Mouse (Mus musculus) hindbrain, embryonic 16.5 days (tissue): ENCODE data around the gene Mylk3. TPM values are rescaled to one million over a fixed set of nuclear protein-coding genes. Genes with fewer than 3 reads are reported as not detected.

Source experiments
- ATAC-seq: fragments of 200-750 bp; cut with Nextera tagmentation; 2 replicates; pipeline ENCODE4 v1.8.0; 2017; ENCODE audit warnings: moderate TSS enrichment, moderate library complexity
- H3K27ac ChIP-seq: fragments of 300-500 bp; sonication (generic); 2 replicates; pipeline ENCODE4 v1.5.1; 2014; ENCODE audit warnings: low read depth, mild to moderate bottlenecking, control low read depth, low read length, moderate library complexity
- H3K27me3 ChIP-seq: fragments of 300-500 bp; sonication (generic); replicated peaks from 2 replicates; pipeline ENCODE4 v1.6.1; 2014; ENCODE audit warnings: low read length; ENCODE audit not compliant: control insufficient read depth, insufficient read depth
- H3K36me3 ChIP-seq: fragments of 300-500 bp; sonication (generic); 2 replicates; pipeline ENCODE4 v1.6.1; 2014; ENCODE audit warnings: mild to moderate bottlenecking, low read length, moderate library complexity, mixed read lengths; ENCODE audit not compliant: control insufficient read depth, insufficient read depth
- H3K4me1 ChIP-seq: fragments of 300-500 bp; sonication (generic); 2 replicates; pipeline ENCODE4 v1.6.1; 2014; ENCODE audit warnings: low read depth, low read length; ENCODE audit not compliant: control insufficient read depth, insufficient read depth
- H3K4me2 ChIP-seq: fragments of 300-500 bp; sonication (generic); 2 replicates; pipeline ENCODE4 v1.6.1; 2014; ENCODE audit warnings: mild to moderate bottlenecking, low read length, control low read depth, moderate library complexity
- H3K4me3 ChIP-seq: fragments of 300-500 bp; sonication (generic); 2 replicates; pipeline ENCODE4 v1.5.1; 2014; ENCODE audit warnings: mild to moderate bottlenecking, low read length, control low read depth, moderate library complexity
- H3K9ac ChIP-seq: fragments of 300-500 bp; sonication (generic); 2 replicates; pipeline ENCODE4 v1.6.1; 2014; ENCODE audit warnings: low read depth, mild to moderate bottlenecking, control low read depth, low read length, moderate library complexity
- H3K9me3 ChIP-seq: fragments of 300-500 bp; sonication (generic); 2 replicates; pipeline ENCODE4 v1.6.1; 2014; ENCODE audit warnings: mild to moderate bottlenecking, low read length, moderate library complexity; ENCODE audit not compliant: control insufficient read depth
- WGBS: fragments of 180-500 bp; shearing (Covaris S2); extraction: QIAGEN DNeasy Blood & Tissue Kit; methylation state at CpG from one replicate; pipeline ENCODE4 v1.1.7; 2014; 5-methylcytosine and 5-hydroxymethylcytosine counted together
- polyA plus RNA-seq: library from polyadenylated mRNA; unstranded; fragments of >200 nt; fragmentation: Nextera tagmentation; extraction: Ambion mirVana; gene quantifications from 2 replicates; pipeline ENCODE4 v1.2.1, GENCODE M21; 2015

The Mylk3 gene
- polyA plus RNA-seq: 0.19 and 0.66 TPM in 2 replicates

GRCm38 (mm10) chr8:85386205-85386604 lies at the start of gene Mylk3:
TSS of gene Mylk3 (minus strand) at chr8:85386345.
- H3K4me1 ChIP-seq: no peaks in the 10 kb centered on the region
- no peaks in the 10 kb centered on the region for H3K36me3 ChIP-seq
- ATAC-seq: peak; percentile 71
- H3K4me2 ChIP-seq: no peak within 1 kb of the TSS
- H3K4me3 ChIP-seq: no peak within 1 kb of the TSS
- no peak within 1 kb of the TSS for H3K27ac ChIP-seq
- H3K9ac ChIP-seq: no peak within 1 kb of the TSS
- H3K27me3 ChIP-seq: no peaks in the 10 kb centered on the region
- H3K9me3 ChIP-seq: no peaks in the 10 kb centered on the region
- WGBS: 66% methylated on average over 6 of the region's 6 CpGs

GRCm38 (mm10) chr8:85435736-85436135 lies 49.6 kb upstream of the Mylk3 start:
- Histone ChIP-seq H3K4me1 (peaks cover 9% of the 10 kb centered on the region), H3K27ac (no peak overlapping the region), H3K9ac (no peak overlapping the region), H3K4me2 (no peak overlapping the region), H3K4me3 (no peak overlapping the region), H3K9me3 (no peaks in the 10 kb centered on the region), H3K36me3 (no peaks in the 10 kb centered on the region), H3K27me3 (no peaks in the 10 kb centered on the region)
- ATAC-seq: no peak
- WGBS: 45% methylated on average over 5 of the region's 5 CpGs

- 75% methylated on average over 12 of the region's 12 CpGs for WGBS
- no peaks in the 10 kb centered on the region for H3K27me3 ChIP-seq
- no peak for ATAC-seq
- no peaks in the 10 kb centered on the region for H3K9me3 ChIP-seq
- peaks cover 11% of the 10 kb centered on the region for H3K4me1 ChIP-seq
- H3K27ac ChIP-seq: no peak overlapping the region
- no peak overlapping the region for H3K4me2 ChIP-seq
- H3K36me3 ChIP-seq: no peaks in the 10 kb centered on the region
- H3K9ac ChIP-seq: no peak overlapping the region
- no peak overlapping the region for H3K4me3 ChIP-seq
Observed at GRCm38 (mm10) chr8:85434817-85435216, 48.7 kb upstream of the Mylk3 start.

- Histone ChIP-seq H3K4me2 (peak overlapping the region; percentile 49), H3K9me3 (no peaks in the 10 kb centered on the region), H3K4me1 (peaks cover 20% of the 10 kb centered on the region), H3K27me3 (no peaks in the 10 kb centered on the region), H3K4me3 (peak overlapping the region; percentile 63), H3K36me3 (no peaks in the 10 kb centered on the region), H3K9ac (peak overlapping the region; percentile 38; the same call in 1 of the 2 replicates), H3K27ac (peak overlapping the region; percentile 54; the same call in 1 of the 2 replicates)
- ATAC-seq: peak; percentile 81
- 1% methylated on average over 6 of the region's 6 CpGs for WGBS
Observed at GRCm38 (mm10) chr8:85433017-85433393, 46.9 kb upstream of the Mylk3 start.

- under 1% methylated on average over 78 of the region's 85 CpGs for WGBS
Observed at GRCm38 (mm10) chr8:85432168-85433016, 46.2 kb upstream of the Mylk3 start, which contains the start of gene 4921524J17Rik. TSS of gene 4921524J17Rik (minus strand) at chr8:85432833.

GRCm38 (mm10) chr8:85431281-85432167 lies 45.4 kb upstream of the Mylk3 start:
- Histone ChIP-seq H3K4me2 (peak overlapping the region; percentile 67), H3K36me3 (no peaks in the 10 kb centered on the region), H3K4me3 (peak overlapping the region; percentile 63), H3K27ac (0 out of 2 replicates have a peak overlapping the region, but pooled peaks have one; percentile 34), H3K27me3 (no peaks in the 10 kb centered on the region), H3K9ac (peak overlapping the region; percentile 75), H3K4me1 (peaks cover 23% of the 10 kb centered on the region), H3K9me3 (no peaks in the 10 kb centered on the region)
- WGBS: 17% methylated on average over 10 of the region's 10 CpGs
- no peak for ATAC-seq

More at GRCm38 (mm10) chr8:85432168-85433016, 46.2 kb upstream of the Mylk3 start, which contains the start of gene 4921524J17Rik:
- Histone ChIP-seq H3K9ac (peak within 1 kb of the TSS; percentile 75), H3K4me2 (peak within 1 kb of the TSS; percentile 67), H3K4me3 (peak within 1 kb of the TSS; percentile 63), H3K27me3 (no peaks in the 10 kb centered on the region), H3K4me1 (peaks cover 23% of the 10 kb centered on the region), H3K36me3 (no peaks in the 10 kb centered on the region), H3K9me3 (no peaks in the 10 kb centered on the region), H3K27ac (peak within 1 kb of the TSS; percentile 80)
- peak; percentile 99 for ATAC-seq

- Histone ChIP-seq H3K4me1 (peaks cover 23% of the 10 kb centered on the region), H3K27me3 (no peaks in the 10 kb centered on the region), H3K9me3 (no peaks in the 10 kb centered on the region), H3K27ac (no peak overlapping the region), H3K36me3 (no peaks in the 10 kb centered on the region), H3K4me2 (peak overlapping the region; percentile 67), H3K4me3 (peak overlapping the region; percentile 63), H3K9ac (peak overlapping the region; percentile 18; the same call in 1 of the 2 replicates)
- WGBS: 18% methylated on average over 3 of the region's 3 CpGs
- no peak for ATAC-seq
Observed at GRCm38 (mm10) chr8:85430801-85431200, 44.7 kb upstream of the Mylk3 start.

- Histone ChIP-seq H3K27ac (no peak overlapping the region), H3K27me3 (no peaks in the 10 kb centered on the region), H3K9ac (no peak overlapping the region), H3K4me3 (no peak overlapping the region), H3K4me1 (peaks cover 23% of the 10 kb centered on the region), H3K4me2 (peak overlapping the region; percentile 16; the same call in 1 of the 2 replicates), H3K36me3 (no peaks in the 10 kb centered on the region), H3K9me3 (no peaks in the 10 kb centered on the region)
- WGBS: 22% methylated on average over 4 of the region's 4 CpGs
- ATAC-seq: no peak
Observed at GRCm38 (mm10) chr8:85429219-85429618, 43.1 kb upstream of the Mylk3 start.
